Mouse (Mus musculus) MEL (cell line): ENCODE data around the gene 1700123O20Rik. TPM values are rescaled to one million over a fixed set of nuclear protein-coding genes. Genes with fewer than 3 reads are reported as not detected.

Source experiments
- DNase-seq: peaks from one replicate; pipeline ENCODE4 v3.0.0; 2011; ENCODE audit warnings: low read depth, low spot score
- H3K27ac ChIP-seq: 2 replicates; pipeline ENCODE4 v1.5.1; 2012; ENCODE audit warnings: low read depth, mild to moderate bottlenecking, control low read depth, low read length, moderate library complexity; ENCODE audit not compliant: control insufficient read depth
- H3K27me3 ChIP-seq, 2 experiments: fragments of 150-350 bp in 1 of 2; sonication (generic) in 1 of 2; 2 replicates each; pipeline ENCODE4 v1.6.1; 2012; ENCODE audit warnings: low read length in 2 of 2, mild to moderate bottlenecking in 2 of 2, improper control_type of control experiment in 1 of 2, moderate library complexity in 1 of 2; ENCODE audit not compliant: insufficient read depth in 2 of 2, control insufficient read depth in 1 of 2
- H3K36me3 ChIP-seq, 2 experiments: 2 replicates each; pipeline ENCODE4 v1.6.1; 2012 to 2014; ENCODE audit warnings: low read length in 2 of 2, improper control_type of control experiment in 1 of 2, inconsistent platforms in 1 of 2, mild to moderate bottlenecking in 1 of 2; ENCODE audit not compliant: insufficient read depth in 2 of 2, control insufficient read depth in 1 of 2
- H3K4me1 ChIP-seq, 2 experiments: fragments of 150-350 bp in 1 of 2; sonication (generic) in 1 of 2; 2 replicates each; pipeline ENCODE4 v1.6.1; 2012; ENCODE audit warnings: low read length in 2 of 2, improper control_type of control experiment in 1 of 2, mild to moderate bottlenecking in 1 of 2; ENCODE audit not compliant: insufficient read depth in 2 of 2, control insufficient read depth in 1 of 2
- H3K4me3 ChIP-seq, 2 experiments: fragments of 150-350 bp in 1 of 2; sonication (generic) in 1 of 2; 2 replicates each; pipeline ENCODE4 v1.5.1; 2012; ENCODE audit warnings: low read depth in 2 of 2, low read length in 2 of 2, mild to moderate bottlenecking in 2 of 2, moderate library complexity in 2 of 2, control low read depth in 1 of 2, improper control_type of control experiment in 1 of 2; ENCODE audit not compliant: control insufficient read depth in 1 of 2, insufficient read depth in 1 of 2
- H3K79me2 ChIP-seq: 2 replicates; pipeline ENCODE4 v1.6.1; 2012; ENCODE audit warnings: mild to moderate bottlenecking, low read length, moderate library complexity; ENCODE audit not compliant: control insufficient read depth, poor library complexity, insufficient read depth
- H3K9ac ChIP-seq: 2 replicates; pipeline ENCODE4 v1.6.1; 2012; ENCODE audit warnings: low read depth, mild to moderate bottlenecking, control low read depth, low read length, moderate library complexity; ENCODE audit not compliant: control insufficient read depth, poor library complexity, severe bottlenecking
- H3K9me3 ChIP-seq: fragments of 150-350 bp; sonication (generic); replicated peaks from 2 replicates; pipeline ENCODE4 v1.6.1; 2012; ENCODE audit warnings: mild to moderate bottlenecking, low read length, improper control_type of control experiment, moderate library complexity; ENCODE audit not compliant: insufficient read depth
- CHD2 ChIP-seq: IDR thresholded peaks from 2 replicates; pipeline ENCODE4 v1.6.1; 2011; ENCODE audit warnings: low read length, improper control_type of control experiment
- CTCF ChIP-seq, 3 experiments: IDR thresholded peaks in 2 of 3; conservative IDR thresholded peaks in 1 of 3; 2 replicates each; pipeline ENCODE4 v1.5.1; 2011 to 2012; ENCODE audit warnings: low read length in 3 of 3, low read depth in 2 of 3, mild to moderate bottlenecking in 2 of 3, improper control_type of control experiment in 1 of 3, inconsistent platforms in 1 of 3, mixed read lengths in 1 of 3, moderate library complexity in 1 of 3; ENCODE audit not compliant: control insufficient read depth in 1 of 3, insufficient read depth in 1 of 3, poor library complexity in 1 of 3, severe bottlenecking in 1 of 3
- E2F4 ChIP-seq: IDR thresholded peaks from 2 replicates; pipeline ENCODE4 v1.6.1; 2011; ENCODE audit warnings: low read depth, low read length, improper control_type of control experiment, borderline replicate concordance
- ELF1 ChIP-seq: IDR thresholded peaks from 2 replicates; pipeline ENCODE4 v1.6.1; 2014; ENCODE audit warnings: low read depth, mild to moderate bottlenecking, inconsistent platforms, low read length, improper control_type of control experiment, moderate library complexity
- EP300 ChIP-seq, 2 experiments: IDR thresholded peaks; 2 replicates each; pipeline ENCODE4 v1.6.1; 2011; ENCODE audit warnings: improper control_type of control experiment in 2 of 2, low read length in 2 of 2, low read depth in 1 of 2, mild to moderate bottlenecking in 1 of 2
- GATA1 ChIP-seq: IDR thresholded peaks from 2 replicates; pipeline ENCODE4 v1.6.1; 2011; ENCODE audit warnings: low read depth, low read length, improper control_type of control experiment
- HCFC1 ChIP-seq: IDR thresholded peaks from 2 replicates; pipeline ENCODE4 v1.6.1; 2012; ENCODE audit warnings: low read depth, mild to moderate bottlenecking, inconsistent platforms, low read length, improper control_type of control experiment, moderate library complexity
- KAT2A ChIP-seq: conservative IDR thresholded peaks from 2 replicates; pipeline ENCODE4 v1.6.1; 2012; ENCODE audit warnings: low read depth, low read length, improper control_type of control experiment, inconsistent platforms
- MAX ChIP-seq: IDR thresholded peaks from 2 replicates; pipeline ENCODE4 v1.6.1; 2011; ENCODE audit warnings: low read length, improper control_type of control experiment
- MAZ ChIP-seq: IDR thresholded peaks from 2 replicates; pipeline ENCODE4 v1.6.1; 2012; ENCODE audit warnings: low read depth, mild to moderate bottlenecking, inconsistent platforms, low read length, improper control_type of control experiment
- MYC ChIP-seq: IDR thresholded peaks from 2 replicates; pipeline ENCODE4 v1.6.1; 2011; ENCODE audit warnings: low read depth, mild to moderate bottlenecking, low read length, improper control_type of control experiment, moderate library complexity
- NELFE ChIP-seq: IDR thresholded peaks from 2 replicates; pipeline ENCODE4 v1.6.1; 2011; ENCODE audit warnings: low read depth, low read length, improper control_type of control experiment
- NRF1 ChIP-seq: IDR thresholded peaks from 2 replicates; pipeline ENCODE4 v1.6.1; 2014; ENCODE audit warnings: low read depth, mild to moderate bottlenecking, inconsistent platforms, low read length, improper control_type of control experiment, moderate library complexity; ENCODE audit not compliant: poor library complexity, insufficient read depth, severe bottlenecking
- POLR2A ChIP-seq, 2 experiments: IDR thresholded peaks; 2 replicates each; pipeline ENCODE4 v1.6.1; 2011 to 2012; ENCODE audit warnings: low read length in 2 of 2, mild to moderate bottlenecking in 2 of 2, control low read depth in 1 of 2, improper control_type of control experiment in 1 of 2, low read depth in 1 of 2, moderate library complexity in 1 of 2; ENCODE audit not compliant: control insufficient read depth in 1 of 2, insufficient read depth in 1 of 2, poor library complexity in 1 of 2
- POLR2AphosphoS2 ChIP-seq: IDR thresholded peaks from 2 replicates; pipeline ENCODE4 v1.6.1; 2011; ENCODE audit warnings: low read length, improper control_type of control experiment
- RAD21 ChIP-seq: IDR thresholded peaks from 2 replicates; pipeline ENCODE4 v1.6.1; 2011; ENCODE audit warnings: mild to moderate bottlenecking, low read depth, low read length, improper control_type of control experiment
- SIN3A ChIP-seq: IDR thresholded peaks from 2 replicates; pipeline ENCODE4 v1.6.1; 2012; ENCODE audit warnings: low read length, improper control_type of control experiment, inconsistent platforms
- TBP ChIP-seq: IDR thresholded peaks from 2 replicates; pipeline ENCODE4 v1.8.0; 2011; ENCODE audit warnings: low read depth, low read length, improper control_type of control experiment
- TCF12 ChIP-seq: IDR thresholded peaks from 2 replicates; pipeline ENCODE4 v1.6.1; 2014; ENCODE audit warnings: low read depth, mild to moderate bottlenecking, inconsistent platforms, low read length, improper control_type of control experiment, moderate library complexity
- UBTF ChIP-seq: IDR thresholded peaks from 2 replicates; pipeline ENCODE4 v1.6.1; 2012; ENCODE audit warnings: low read depth, mild to moderate bottlenecking, inconsistent platforms, low read length, improper control_type of control experiment, moderate library complexity, borderline replicate concordance; ENCODE audit not compliant: insufficient read depth
- USF2 ChIP-seq, 2 experiments: IDR thresholded peaks; 2 replicates each; pipeline ENCODE4 v1.6.1; 2011 to 2012; ENCODE audit warnings: improper control_type of control experiment in 2 of 2, low read length in 2 of 2, borderline replicate concordance in 1 of 2, inconsistent platforms in 1 of 2, low read depth in 1 of 2, mild to moderate bottlenecking in 1 of 2; ENCODE audit not compliant: insufficient read depth in 1 of 2
- ZNF384 ChIP-seq: IDR thresholded peaks from 2 replicates; pipeline ENCODE4 v1.6.1; 2012; ENCODE audit warnings: low read depth, mild to moderate bottlenecking, inconsistent platforms, low read length, improper control_type of control experiment
- polyA plus RNA-seq, 2 experiments: library from polyadenylated mRNA; stranded (reverse) in 1 of 2; unstranded in 1 of 2; fragments of >175 nt in 1 of 2; fragments of >200 nt in 1 of 2; gene quantifications; 2 replicates each; pipeline versions ENCODE4 v1.2.1 to v1.2.4; 2012; ENCODE audit warnings: low replicate concordance in 2 of 2, low read depth in 1 of 2; ENCODE audit not compliant: insufficient read length in 2 of 2, insufficient read depth in 1 of 2, missing spikeins in 1 of 2
- total RNA-seq: library from RNA; depleted of rRNA; stranded (reverse); fragments of 300-350 nt; gene quantifications from 2 replicates; pipeline ENCODE4 v1.2.3, GENCODE M21; 2012; rRNA removed

The 1700123O20Rik gene
- total RNA-seq, result 44.2 and 47.0 TPM in 2 replicates
- 10 to 100 TPM in 1 of 2 experiments, not detected in 1; 72.8 TPM for polyA plus RNA-seq

- Histone ChIP-seq H3K27ac (peak within 1 kb of the TSS; percentile 97), H3K27me3 (no peaks in the 10 kb centered on the region), H3K9ac (peak within 1 kb of the TSS; percentile 93), H3K4me1 (peaks cover 2 to 8% of the 10 kb centered on the region in 2 experiments; a peak in 3 of 4 replicates), H3K79me2 (peaks cover 51% of the 10 kb centered on the region), H3K9me3 (no peaks in the 10 kb centered on the region), H3K4me3 (peak within 1 kb of the TSS; percentile 79 to 98), H3K36me3 (peaks cover 1 to 27% of the 10 kb centered on the region in 2 experiments)
- DNase-seq, result peak; percentile 96
- TF ChIP-seq TCF12, result no peak
- TF ChIP-seq EP300 (IDR thresholded peaks at IDR 0.05; ENCODE audit: low read depth in 1 of 2, low read length in 2 of 2), result peak in 1 of 2 experiments; percentile 39; a peak in 1 of 4 replicates
- TF ChIP-seq NRF1, result peak; percentile 80
- TF ChIP-seq KAT2A, result no peak; the same call in 1 of the 2 replicates
- no peak for TF ChIP-seq ZNF384
- TF ChIP-seq E2F4, result peak; percentile 78; the same call in 1 of the 2 replicates
- TF ChIP-seq USF2 (IDR thresholded peaks at IDR 0.05; ENCODE audit: borderline replicate concordance in 1 of 2, insufficient read depth in 1 of 2, low read depth in 1 of 2, low read length in 2 of 2), result no peak
- TF ChIP-seq CHD2, result no peak
- no peak for TF ChIP-seq RAD21
- TF ChIP-seq TBP, result no peak; the same call in 1 of the 2 replicates
- peak; percentile 68; the same call in 1 of the 2 replicates for TF ChIP-seq MAZ
- peak; percentile 80; the same call in 1 of the 2 replicates for TF ChIP-seq SIN3A
- TF ChIP-seq POLR2A (IDR thresholded peaks at IDR 0.05; ENCODE audit: control insufficient read depth in 1 of 2, insufficient read depth in 1 of 2, low read depth in 1 of 2, low read length in 2 of 2, poor library complexity in 1 of 2), result peak in 1 of 2 experiments; percentile 86; a peak in 1 of 4 replicates
- TF ChIP-seq MAX, result peak; percentile 62; the same call in 1 of the 2 replicates
- peak; percentile 27; the same call in 1 of the 2 replicates for TF ChIP-seq HCFC1
- peak; percentile 7; the same call in 1 of the 2 replicates for TF ChIP-seq POLR2AphosphoS2
- peak; percentile 76 for TF ChIP-seq NELFE
- TF ChIP-seq GATA1, result 0 out of 2 replicates have a peak, but pooled peaks have one; percentile 20
- peak in 1 of 3 experiments; percentile 23; a peak in 1 of 6 replicates for TF ChIP-seq CTCF (IDR thresholded peaks at IDR 0.05 in 2 of 3, conservative IDR thresholded peaks at IDR 0.05 in 1 of 3; ENCODE audit: control insufficient read depth in 1 of 3, insufficient read depth in 1 of 3, low read depth in 2 of 3, low read length in 3 of 3, poor library complexity in 1 of 3, severe bottlenecking in 1 of 3)
- 0 out of 2 replicates have a peak, but pooled peaks have one; percentile 72 for TF ChIP-seq MYC
- 0 out of 2 replicates have a peak, but pooled peaks have one; percentile 23 for TF ChIP-seq UBTF
- TF ChIP-seq ELF1, result 0 out of 2 replicates have a peak, but pooled peaks have one; percentile 15
These were observed at the start of gene 1700123O20Rik for GRCm38 (mm10) chr14:54686063-54686521. Gene 1700123O20Rik (plus strand): TSS chr14:54686216.
